Mouse (Mus musculus): ENCODE measurements around the gene Chchd10. TPM values are rescaled to one million over a fixed set of nuclear protein-coding genes. Genes with fewer than 3 reads are reported as not detected.
A peak's percentile ranks its signal among the peaks of the same experiment; 100 is the strongest.

The Chchd10 gene
- polyA plus RNA-seq, 1 experiment, result 609 TPM

DNA sequence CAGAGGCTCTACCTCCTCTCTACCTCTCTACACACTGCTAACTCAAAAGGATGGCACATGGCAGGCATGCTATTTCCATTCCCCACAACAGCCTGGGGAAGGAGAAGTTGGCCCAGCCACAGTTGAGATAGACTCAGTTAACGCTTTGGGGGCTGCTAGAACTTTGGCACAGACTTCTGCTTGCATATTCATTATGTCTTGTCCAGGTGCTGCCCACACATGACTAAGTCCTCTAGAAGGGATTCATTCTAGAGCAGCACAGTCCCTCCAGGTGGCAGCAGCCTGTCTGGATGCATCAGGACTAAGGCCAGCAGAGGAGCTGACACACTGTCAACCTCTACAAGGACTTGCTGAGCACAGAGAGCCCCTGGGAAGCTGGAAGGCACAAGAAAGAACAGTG is 36.7 kb upstream of the Chchd10 start:
- no peak for DNase-seq
- WGBS, result 43% methylated on average over 1 of the region's 1 CpGs
- Histone ChIP-seq H3K27ac (ENCODE audit: insufficient read depth, low read length) (no peak overlapping the region), H3K27me3 (ENCODE audit: control insufficient read depth, insufficient read depth, low read length) (no peaks in the 10 kb centered on the region), H3K4me3 (replicated peaks; ENCODE audit: insufficient read depth, low read depth, low read length) (no peak overlapping the region), H3K4me1 (ENCODE audit: control insufficient read depth, insufficient read depth, low read length) (peaks cover 8% of the 10 kb centered on the region)
- TF ChIP-seq POLR2A (IDR thresholded peaks at IDR 0.05; ENCODE audit: borderline replicate concordance, insufficient read depth, low read length) (no peak), CTCF (IDR thresholded peaks at IDR 0.05; ENCODE audit: borderline replicate concordance, insufficient read depth, low read depth, low read length) (no peak)

DNA sequence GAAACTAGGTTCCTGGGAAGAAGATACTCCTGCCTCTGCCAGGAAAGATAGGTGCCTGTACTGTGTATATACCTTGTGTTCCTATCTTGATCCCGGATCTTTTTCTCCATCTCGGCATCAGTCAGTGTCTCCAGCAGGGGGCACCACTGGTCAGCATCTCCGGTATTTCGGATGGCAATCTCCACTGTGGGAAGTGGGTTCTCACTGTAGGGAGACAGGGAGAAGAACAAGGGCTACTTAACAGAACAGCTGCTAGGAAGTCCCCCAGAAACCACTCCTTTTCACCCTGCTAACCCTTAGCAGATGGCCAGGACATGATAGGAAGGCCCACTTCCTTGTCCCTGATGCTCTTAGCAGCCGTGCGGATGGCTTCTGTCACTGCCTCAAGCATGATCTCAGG is 35.6 kb upstream of the Chchd10 start:
- Histone ChIP-seq H3K4me1 (ENCODE audit: control insufficient read depth, insufficient read depth, low read length) (peaks cover 8% of the 10 kb centered on the region), H3K27me3 (ENCODE audit: control insufficient read depth, insufficient read depth, low read length) (no peaks in the 10 kb centered on the region), H3K4me3 (replicated peaks; ENCODE audit: insufficient read depth, low read depth, low read length) (no peak overlapping the region), H3K27ac (ENCODE audit: insufficient read depth, low read length) (no peak overlapping the region)
- TF ChIP-seq POLR2A (IDR thresholded peaks at IDR 0.05; ENCODE audit: borderline replicate concordance, insufficient read depth, low read length) (no peak), CTCF (IDR thresholded peaks at IDR 0.05; ENCODE audit: borderline replicate concordance, insufficient read depth, low read depth, low read length) (peak; percentile 87)
- DNase-seq, result peak; percentile 69 to 81
- 16% methylated on average over 6 of the region's 6 CpGs for WGBS

DNA sequence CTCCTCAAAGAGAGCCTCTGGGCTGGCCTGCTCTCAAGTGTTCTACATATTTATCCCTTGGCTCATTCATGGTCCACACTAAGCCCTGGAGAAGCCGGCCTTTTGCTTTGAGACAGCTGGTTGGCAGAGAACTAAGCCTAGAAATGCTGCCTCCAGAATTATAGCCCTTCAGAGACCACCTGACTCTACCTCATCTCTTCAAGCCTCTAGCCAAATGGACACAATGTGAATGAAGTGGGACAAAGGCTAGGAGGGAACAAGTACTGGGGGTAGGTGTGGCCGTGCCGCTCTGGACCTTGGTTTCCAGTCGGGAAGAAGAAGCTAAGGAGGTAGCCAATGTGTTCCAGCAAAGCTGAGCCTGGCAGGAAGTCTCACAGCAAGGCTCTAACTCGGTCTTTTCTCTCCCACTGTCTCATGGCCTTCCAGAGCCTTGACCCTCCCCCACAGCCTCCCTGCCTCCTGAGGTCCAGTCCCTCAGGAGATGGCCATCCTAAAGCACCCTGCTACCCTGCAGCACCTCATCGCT is 34.8 kb upstream of the Chchd10 start:
- no peak for DNase-seq
- Histone ChIP-seq H3K4me1 (ENCODE audit: control insufficient read depth, insufficient read depth, low read length) (peaks cover 8% of the 10 kb centered on the region), H3K27me3 (ENCODE audit: control insufficient read depth, insufficient read depth, low read length) (no peaks in the 10 kb centered on the region), H3K27ac (ENCODE audit: insufficient read depth, low read length) (peak overlapping the region; percentile 48; the same call in 1 of the 2 replicates), H3K4me3 (replicated peaks; ENCODE audit: insufficient read depth, low read depth, low read length) (no peak overlapping the region)
- TF ChIP-seq POLR2A (IDR thresholded peaks at IDR 0.05; ENCODE audit: borderline replicate concordance, insufficient read depth, low read length) (no peak), CTCF (IDR thresholded peaks at IDR 0.05; ENCODE audit: borderline replicate concordance, insufficient read depth, low read depth, low read length) (no peak)
- 42% methylated on average over 6 of the region's 6 CpGs for WGBS

DNA sequence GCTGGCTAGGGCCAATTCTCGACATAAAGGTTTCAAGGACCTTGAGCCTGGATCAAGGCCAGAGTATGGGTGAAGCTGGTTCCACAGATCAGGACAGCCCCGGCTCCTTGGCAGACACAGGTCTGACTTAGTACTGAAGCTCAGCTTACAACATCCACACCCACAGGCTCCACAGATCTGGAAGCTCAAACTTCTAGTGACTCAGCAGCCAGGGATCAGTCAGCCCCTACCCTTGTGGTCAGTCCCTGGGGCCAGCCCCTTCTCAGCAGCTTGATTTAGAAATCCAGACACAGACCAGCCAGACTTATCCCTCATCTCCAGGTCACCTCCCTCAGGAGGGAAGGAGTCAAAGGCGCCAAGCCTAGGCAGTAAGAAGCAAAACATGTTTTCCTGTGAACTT is 34.1 kb upstream of the Chchd10 start:
- Histone ChIP-seq H3K27me3 (ENCODE audit: control insufficient read depth, insufficient read depth, low read length) (no peaks in the 10 kb centered on the region), H3K4me1 (ENCODE audit: control insufficient read depth, insufficient read depth, low read length) (peaks cover 8% of the 10 kb centered on the region), H3K4me3 (replicated peaks; ENCODE audit: insufficient read depth, low read depth, low read length) (no peak overlapping the region), H3K27ac (ENCODE audit: insufficient read depth, low read length) (0 out of 2 replicates have a peak overlapping the region, but pooled peaks have one; percentile 4)
- TF ChIP-seq POLR2A (IDR thresholded peaks at IDR 0.05; ENCODE audit: borderline replicate concordance, insufficient read depth, low read length), result no peak
- TF ChIP-seq CTCF (IDR thresholded peaks at IDR 0.05; ENCODE audit: borderline replicate concordance, insufficient read depth, low read depth, low read length), result no peak
- DNase-seq, result no peak
- WGBS, result 28% methylated on average over 3 of the region's 3 CpGs

DNA sequence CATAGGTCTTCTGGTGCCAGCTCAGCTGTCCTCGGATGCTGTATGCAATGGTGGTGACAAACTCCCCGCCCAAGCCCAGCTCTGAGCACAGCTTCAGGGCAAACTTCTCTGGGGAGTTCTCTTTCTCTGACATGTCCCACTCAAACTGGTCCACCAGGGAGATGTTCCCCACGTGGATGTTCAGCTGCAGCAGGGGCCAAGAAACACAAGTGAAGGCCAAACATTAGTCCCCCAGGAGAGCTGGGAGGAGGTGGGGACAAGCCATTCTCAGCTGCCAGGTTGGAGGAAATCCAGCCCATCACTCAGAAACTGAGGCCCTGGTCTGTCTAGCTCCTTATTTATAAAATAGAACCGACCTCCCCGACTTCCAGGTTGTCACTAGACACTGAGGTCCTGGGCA is 28.5 kb upstream of the Chchd10 start:
- 68% methylated on average over 5 of the region's 5 CpGs for WGBS
- H3K4me3 ChIP-seq (replicated peaks; ENCODE audit: insufficient read depth, low read depth, low read length), result no peak overlapping the region

DNA sequence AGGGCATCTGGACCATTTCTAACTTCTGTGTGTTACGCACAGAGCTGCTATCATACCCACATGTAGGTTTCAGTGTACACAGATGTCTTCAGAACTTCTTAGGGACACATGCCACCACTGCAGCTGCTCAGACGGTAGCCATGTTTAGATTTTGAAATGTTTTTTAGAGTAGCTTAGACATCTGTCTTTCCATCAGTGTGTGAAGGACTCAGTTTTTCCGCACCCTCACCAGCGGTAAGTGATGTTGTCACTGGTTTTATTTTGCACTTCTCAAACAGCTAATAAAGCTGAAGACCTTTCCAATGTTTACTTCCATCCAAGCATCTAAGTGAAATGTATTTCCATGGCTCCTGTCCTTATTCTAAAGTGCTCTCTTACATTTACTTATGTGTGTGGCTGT is 26.0 kb upstream of the Chchd10 start:
- WGBS, result 92% methylated on average over 4 of the region's 4 CpGs
- no peak overlapping the region for H3K4me3 ChIP-seq (replicated peaks; ENCODE audit: insufficient read depth, low read depth, low read length)
- DNase-seq, result no peak
- H3K4me1 ChIP-seq (ENCODE audit: control insufficient read depth, insufficient read depth, low read length), result no peaks in the 10 kb centered on the region
- H3K27ac ChIP-seq (ENCODE audit: insufficient read depth, low read length), result no peak overlapping the region
- TF ChIP-seq POLR2A (IDR thresholded peaks at IDR 0.05; ENCODE audit: borderline replicate concordance, insufficient read depth, low read length) (no peak), CTCF (IDR thresholded peaks at IDR 0.05; ENCODE audit: borderline replicate concordance, insufficient read depth, low read depth, low read length) (no peak)
- H3K27me3 ChIP-seq (ENCODE audit: control insufficient read depth, insufficient read depth, low read length), result no peaks in the 10 kb centered on the region

More for the DNA sequence above, 28.5 kb upstream of the Chchd10 start:
- Histone ChIP-seq H3K27me3 (ENCODE audit: control insufficient read depth, insufficient read depth, low read length) (no peaks in the 10 kb centered on the region), H3K27ac (ENCODE audit: insufficient read depth, low read length) (no peak overlapping the region), H3K4me1 (ENCODE audit: control insufficient read depth, insufficient read depth, low read length) (no peaks in the 10 kb centered on the region; the same call in 1 of the 2 replicates)
- no peak for TF ChIP-seq CTCF (IDR thresholded peaks at IDR 0.05; ENCODE audit: borderline replicate concordance, insufficient read depth, low read depth, low read length)
- TF ChIP-seq POLR2A (IDR thresholded peaks at IDR 0.05; ENCODE audit: borderline replicate concordance, insufficient read depth, low read length), result no peak
- no peak for DNase-seq

DNA sequence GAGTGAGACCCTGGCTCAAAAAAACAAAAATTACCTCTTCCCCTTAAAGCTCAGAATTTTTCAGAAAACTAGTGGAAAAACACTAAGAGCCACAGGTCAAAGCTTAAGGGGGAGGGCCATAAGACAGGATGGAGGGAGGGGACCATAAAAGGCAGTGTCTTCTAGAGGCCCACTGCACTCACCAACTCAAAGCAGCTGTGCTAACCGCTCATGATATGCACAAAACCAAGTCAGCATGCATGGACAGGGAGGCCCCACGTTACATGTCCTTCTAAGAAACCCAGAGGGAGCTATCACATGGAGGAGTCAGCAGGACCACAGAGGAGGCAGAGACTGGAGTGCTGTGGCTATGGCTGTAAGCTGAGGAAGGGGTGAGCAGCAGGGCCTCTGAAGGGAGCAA is 22.2 kb upstream of the Chchd10 start:
- Histone ChIP-seq H3K4me1 (ENCODE audit: control insufficient read depth, insufficient read depth, low read length) (no peaks in the 10 kb centered on the region), H3K4me3 (replicated peaks; ENCODE audit: insufficient read depth, low read depth, low read length) (no peak overlapping the region), H3K27ac (ENCODE audit: insufficient read depth, low read length) (no peak overlapping the region), H3K27me3 (ENCODE audit: control insufficient read depth, insufficient read depth, low read length) (no peaks in the 10 kb centered on the region)
- TF ChIP-seq CTCF (IDR thresholded peaks at IDR 0.05; ENCODE audit: borderline replicate concordance, insufficient read depth, low read depth, low read length), result no peak
- no peak for TF ChIP-seq POLR2A (IDR thresholded peaks at IDR 0.05; ENCODE audit: borderline replicate concordance, insufficient read depth, low read length)
- WGBS, result 87% methylated on average over 2 of the region's 2 CpGs
- DNase-seq, result no peak

DNA sequence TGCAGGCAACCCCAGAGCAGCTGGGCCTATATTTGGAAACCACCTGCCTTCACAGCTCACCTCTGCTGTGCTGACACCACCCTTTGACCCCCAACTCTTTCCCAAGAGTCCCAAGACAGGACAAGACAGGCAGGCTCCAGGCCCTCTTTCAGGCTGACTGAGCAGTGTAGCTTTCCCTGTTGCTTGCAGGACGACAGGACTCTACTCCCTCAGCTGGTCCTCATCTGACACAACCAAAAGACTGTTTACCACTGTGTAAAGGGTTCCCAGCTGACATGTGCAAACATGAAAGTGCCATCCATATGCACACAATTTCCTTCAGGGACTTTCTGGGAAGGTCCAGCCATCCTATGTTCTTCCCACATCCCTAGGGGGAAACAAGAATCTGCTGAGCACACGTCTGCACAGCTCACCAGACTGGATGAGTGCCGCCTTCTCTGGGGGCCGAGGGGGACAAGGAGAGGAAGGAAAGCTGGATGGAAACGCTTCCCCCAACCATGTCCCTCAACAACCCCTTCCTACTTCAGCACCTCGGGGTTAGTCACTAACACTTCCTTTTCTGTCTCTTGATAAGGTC is 19.8 kb upstream of the Chchd10 start:
- TF ChIP-seq POLR2A (IDR thresholded peaks at IDR 0.05; ENCODE audit: borderline replicate concordance, insufficient read depth, low read length), result no peak
- TF ChIP-seq CTCF (IDR thresholded peaks at IDR 0.05; ENCODE audit: borderline replicate concordance, insufficient read depth, low read depth, low read length), result no peak
- Histone ChIP-seq H3K4me3 (replicated peaks; ENCODE audit: insufficient read depth, low read depth, low read length) (no peak overlapping the region), H3K27ac (ENCODE audit: insufficient read depth, low read length) (no peak overlapping the region), H3K27me3 (ENCODE audit: control insufficient read depth, insufficient read depth, low read length) (no peaks in the 10 kb centered on the region), H3K4me1 (ENCODE audit: control insufficient read depth, insufficient read depth, low read length) (no peaks in the 10 kb centered on the region)
- DNase-seq, result no peak
- 63% methylated on average over 6 of the region's 6 CpGs for WGBS

All from cerebellum, adult 2 months (tissue).